ENCODE assay signal across 8 mouse cellular contexts in the genomic region with DNA sequence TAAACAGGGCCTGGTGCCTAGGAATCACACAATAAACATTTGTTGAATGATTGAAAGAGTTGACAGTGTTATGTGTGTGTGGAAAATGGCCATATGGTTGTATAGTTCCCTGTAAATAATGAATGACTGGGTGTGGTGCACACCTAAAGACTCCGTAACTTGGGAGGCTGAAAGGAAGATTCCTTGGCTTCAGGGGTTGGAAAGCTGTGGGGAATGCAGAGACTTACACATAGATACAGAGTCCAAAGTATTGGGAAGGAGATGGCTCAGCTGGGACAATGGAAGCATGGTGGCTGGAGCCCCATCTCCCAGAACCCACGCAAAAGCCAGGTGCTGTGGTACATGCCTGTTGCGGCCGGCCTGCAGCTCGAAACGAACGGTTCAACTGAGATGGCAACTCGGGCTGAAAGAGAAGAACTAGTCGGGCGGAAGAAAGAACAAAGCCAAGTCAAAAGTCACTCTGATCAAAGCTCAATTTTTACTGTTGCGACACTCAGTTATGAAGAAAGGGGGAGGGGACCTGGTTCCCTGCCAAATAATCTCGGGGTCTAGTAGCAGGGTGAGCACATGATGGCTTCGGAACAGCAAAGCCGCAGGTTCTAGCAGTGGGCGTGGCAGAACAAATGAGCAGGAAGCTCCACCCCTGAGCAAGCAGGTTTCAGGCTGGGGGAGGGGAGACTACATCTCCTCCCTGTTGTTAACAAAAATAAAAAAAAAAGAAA. TPM values are rescaled to one million over a fixed set of nuclear protein-coding genes. Genes with fewer than 3 reads are reported as not detected.
DNase-seq lines count a peak whose midpoint lies in the region; ATAC-seq lines count a peak whose summit lies in the region.

No protein-coding gene starts in this region.

- DNase-seq in midbrain, embryonic 14.5 days = peak; percentile 15
- DNase-seq in large intestine, adult 2 months (ENCODE audit: low read depth, low spot score) = peak; percentile 37
- DNase-seq in spleen, postnatal 36 days (ENCODE audit: low spot score in 2 of 2) = peak; percentile 49 to 59
- DNase-seq in right cerebral cortex, postnatal 14 days = no peak
- DNase-seq in layer of hippocampus, postnatal 36 days = no peak
- no peak for DNase-seq in embryo, embryonic 11 days

- WGBS in midbrain, embryonic 14.5 days = 49% methylated on average over 15 of the region's 15 CpGs
- WGBS in midbrain, embryonic 15.5 days = 47% methylated on average over 15 of the region's 15 CpGs
- 25% methylated on average over 15 of the region's 15 CpGs for WGBS in large intestine, adult 2 months

- no peaks in the 10 kb centered on the region for H3K36me3 ChIP-seq in midbrain, embryonic 14.5 days (ENCODE audit: control insufficient read depth, insufficient read depth, low read length)
- H3K36me3 ChIP-seq in midbrain, embryonic 15.5 days (replicated peaks) = no peaks in the 10 kb centered on the region

- no peak overlapping the region for H3K4me2 ChIP-seq in midbrain, embryonic 14.5 days (ENCODE audit: low read length)
- no peak overlapping the region for H3K4me2 ChIP-seq in midbrain, embryonic 15.5 days

- no peak for ATAC-seq in midbrain, embryonic 14.5 days (ENCODE audit: low FRiP score, low TSS enrichment)
- ATAC-seq in midbrain, embryonic 15.5 days (replicated peaks) = no peak
- ATAC-seq in granulocyte monocyte progenitor cell, adult 5-6 weeks (replicated peaks; ENCODE audit: poor library complexity, severe bottlenecking) = peak; percentile 48; the same call in 1 of the 2 replicates

- H3K9me3 ChIP-seq in midbrain, embryonic 14.5 days (ENCODE audit: control insufficient read depth, low read length) = no peaks in the 10 kb centered on the region
- no peaks in the 10 kb centered on the region for H3K9me3 ChIP-seq in midbrain, embryonic 15.5 days

- H3K27ac ChIP-seq in midbrain, embryonic 14.5 days (replicated peaks; ENCODE audit: low read depth, low read length) = no peak overlapping the region
- no peak overlapping the region for H3K27ac ChIP-seq in midbrain, embryonic 15.5 days

- H3K9ac ChIP-seq in midbrain, embryonic 14.5 days (replicated peaks; ENCODE audit: low read length) = no peak overlapping the region
- no peak overlapping the region for H3K9ac ChIP-seq in midbrain, embryonic 15.5 days

- H3K4me3 ChIP-seq in midbrain, embryonic 14.5 days (replicated peaks; ENCODE audit: low read depth, low read length) = no peak overlapping the region
- no peak overlapping the region for H3K4me3 ChIP-seq in midbrain, embryonic 15.5 days

- no peaks in the 10 kb centered on the region for H3K27me3 ChIP-seq in midbrain, embryonic 14.5 days (ENCODE audit: control insufficient read depth, insufficient read depth, low read length)
- no peaks in the 10 kb centered on the region for H3K27me3 ChIP-seq in midbrain, embryonic 15.5 days (replicated peaks)

- H3K4me1 ChIP-seq in midbrain, embryonic 14.5 days (ENCODE audit: control insufficient read depth, insufficient read depth, low read length) = no peaks in the 10 kb centered on the region
- H3K4me1 ChIP-seq in midbrain, embryonic 15.5 days = no peaks in the 10 kb centered on the region

RNA-seq across cellular contexts. Expression of a gene that starts 1.9 kb away (rescaled TPM):
- 1.2 and 1.3 TPM in 2 replicates for polyA plus RNA-seq in midbrain, embryonic 14.5 days (2014; fragmentation: Nextera tagmentation; extraction: Ambion mirVana)
- 0.38 and 0.45 TPM in 2 replicates for polyA plus RNA-seq in midbrain, embryonic 15.5 days (2015; fragmentation: Nextera tagmentation; extraction: Ambion mirVana)
- total RNA-seq in granulocyte monocyte progenitor cell, adult 5-6 weeks (2014; fragmentation: Nextera tagmentation) = 1.8 and 5.8 TPM in 2 replicates
- 11.7 and 14.4 TPM in 2 replicates for total RNA-seq in granulocyte monocyte progenitor cell, adult 5-6 weeks (2017)
- polyA plus RNA-seq in large intestine, adult 2 months (2012; rRNA removed) = 12.6 and 22.1 TPM in 2 replicates
- 10 to 100 TPM; 41.8 to 45.7 TPM for total RNA-seq in layer of hippocampus, postnatal 36 days (2021)

RNA-seq across cellular contexts. Expression of a gene that starts 36.6 kb away (rescaled TPM):
- 9.0 and 9.8 TPM in 2 replicates for polyA plus RNA-seq in midbrain, embryonic 14.5 days (2014; fragmentation: Nextera tagmentation; extraction: Ambion mirVana)
- polyA plus RNA-seq in midbrain, embryonic 15.5 days (2015; fragmentation: Nextera tagmentation; extraction: Ambion mirVana) = 6.8 TPM in 2 replicates
- total RNA-seq in granulocyte monocyte progenitor cell, adult 5-6 weeks (2014; fragmentation: Nextera tagmentation) = 11.4 and 12.6 TPM in 2 replicates
- 15.6 and 22.6 TPM in 2 replicates for total RNA-seq in granulocyte monocyte progenitor cell, adult 5-6 weeks (2017)
- polyA plus RNA-seq in large intestine, adult 2 months (2012; rRNA removed) = 1.9 and 2.4 TPM in 2 replicates
- total RNA-seq in layer of hippocampus, postnatal 36 days (2021) = 10 to 100 TPM; 89.1 to 89.3 TPM

RNA-seq across cellular contexts. Expression of a gene that starts 47.8 kb away (rescaled TPM):
- polyA plus RNA-seq in midbrain, embryonic 14.5 days (2014; fragmentation: Nextera tagmentation; extraction: Ambion mirVana) = 6.9 and 10.9 TPM in 2 replicates
- polyA plus RNA-seq in midbrain, embryonic 15.5 days (2015; fragmentation: Nextera tagmentation; extraction: Ambion mirVana) = 9.1 and 9.2 TPM in 2 replicates
- total RNA-seq in granulocyte monocyte progenitor cell, adult 5-6 weeks (2014; fragmentation: Nextera tagmentation) = 86.0 and 109 TPM in 2 replicates
- total RNA-seq in granulocyte monocyte progenitor cell, adult 5-6 weeks (2017) = 109 and 119 TPM in 2 replicates
- 10.4 and 16.4 TPM in 2 replicates for polyA plus RNA-seq in large intestine, adult 2 months (2012; rRNA removed)
- 10 to 100 TPM; 49.9 to 56.2 TPM for total RNA-seq in layer of hippocampus, postnatal 36 days (2021)

Comparison
In these comparisons a context has a peak if more than half of its experiments do, and no peak if none do; other contexts are left out.
1. DNase-seq: peak in midbrain, embryonic 14.5 days (single experiment), large intestine, adult 2 months (single experiment) and spleen, postnatal 36 days (2 of 2); none in right cerebral cortex, postnatal 14 days (single experiment), layer of hippocampus, postnatal 36 days (0 of 2) and embryo, embryonic 11 days (single experiment).